Mouse (Mus musculus): ENCODE data around the gene Olfr764-ps1. TPM values are rescaled to one million over a fixed set of nuclear protein-coding genes. Genes with fewer than 3 reads are reported as not detected.
A peak's percentile ranks its signal among the peaks of the same experiment; 100 is the strongest.
"Not testable (repeated sequence)": the region's sequence is repeated elsewhere in the genome, so short reads cannot be mapped to it uniquely, and the experiment has no call there.

Olfr764-ps1 gene
- not detected for total RNA-seq (2021)
- long read RNA-seq, experiment 1: 0 reads
- long read RNA-seq, experiment 2: 0 reads

DNA sequence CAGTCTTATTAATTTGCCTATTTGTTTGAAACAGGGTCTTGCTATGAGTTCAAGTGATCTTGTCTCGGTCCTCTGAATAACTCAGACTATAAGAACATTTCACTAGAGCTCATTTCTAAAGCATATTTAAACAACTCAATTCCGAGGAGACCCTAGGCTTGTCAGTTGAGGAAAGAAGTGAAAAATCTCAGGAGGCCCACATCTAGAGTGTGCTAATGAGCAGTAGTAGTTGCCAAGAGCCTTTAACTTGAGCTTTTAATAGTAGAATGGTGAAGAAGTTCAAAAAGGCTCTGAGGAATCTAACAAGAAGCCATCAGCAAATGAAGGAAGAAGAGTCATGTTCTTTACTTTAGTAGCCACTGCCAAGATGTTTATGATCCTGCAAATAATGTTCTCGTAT is at the start of gene Olfr764-ps1:
Gene Olfr764-ps1 (minus strand): TSS at position 101 of the 400 bp plus-strand sequence.
- intact Hi-C loops (cut with DNase I): no loop called here
- no peak for DNase-seq (ENCODE audit: low spot score in 2 of 2)

GRCm38 (mm10) chr10:129082810-129083209 is 43.1 kb upstream of the Olfr764-ps1 start, which contains the start of gene Olfr767:
TSS of gene Olfr767 (minus strand) at chr10:129082910.
- DNase-seq (ENCODE audit: low spot score in 2 of 2); intact Hi-C loops (cut with DNase I): not testable (repeated sequence)

- intact Hi-C loops (cut with DNase I): no loop called here
- DNase-seq (ENCODE audit: low spot score in 2 of 2): no peak
Measured at GRCm38 (mm10) chr10:129068877-129069276, 29.2 kb upstream of the Olfr764-ps1 start, which contains the start of gene Olfr766-ps1. TSS of gene Olfr766-ps1 (minus strand) at chr10:129068977.

DNA sequence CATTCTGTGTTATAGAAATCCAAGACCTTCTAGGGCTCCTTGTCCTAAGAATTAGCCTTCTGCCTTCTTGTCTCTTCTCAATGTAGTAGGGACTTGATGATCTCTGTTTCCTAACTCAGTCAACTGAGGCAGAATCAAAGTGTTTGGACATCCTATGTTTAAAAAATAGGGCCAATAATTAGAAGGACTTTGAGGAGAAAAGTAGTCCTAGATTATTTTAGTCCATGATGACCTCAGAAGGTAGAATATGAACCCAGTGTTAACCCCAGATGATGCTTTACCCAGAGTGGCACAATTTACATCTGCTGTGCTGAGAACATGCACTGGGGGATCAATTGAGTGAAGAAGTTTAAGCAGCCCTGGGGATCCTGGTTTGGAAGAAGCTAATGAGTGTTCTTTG is 10.2 kb upstream of the Olfr764-ps1 start, which contains the start of gene Olfr765:
Gene Olfr765 (minus strand): TSS at position 101 of the 400 bp plus-strand sequence.
- DNase-seq (ENCODE audit: low spot score in 2 of 2); intact Hi-C loops (cut with DNase I): not testable (repeated sequence)

DNA sequence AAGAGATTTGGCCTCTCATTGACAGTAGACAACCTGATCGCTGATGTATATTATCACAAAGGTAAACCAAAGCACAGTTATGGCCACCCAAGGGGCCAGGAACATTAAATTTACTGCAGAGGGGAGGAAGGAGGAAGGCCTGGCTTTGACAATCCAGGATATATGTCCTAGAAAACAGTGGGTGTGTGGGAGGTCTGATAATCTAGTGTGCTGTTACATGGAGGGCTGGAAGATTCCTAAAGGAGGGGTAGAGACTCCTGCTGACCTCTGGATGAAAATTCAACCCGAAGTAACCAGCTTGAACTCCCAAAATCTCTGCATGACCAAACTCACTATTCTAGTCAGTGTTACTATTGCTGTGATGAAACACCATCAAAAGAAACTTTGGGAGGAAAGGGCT is 11.4 kb downstream of the Olfr764-ps1 start:
- intact Hi-C loops (cut with DNase I): no loop called here
- no peak for DNase-seq (ENCODE audit: low spot score in 2 of 2)

DNA sequence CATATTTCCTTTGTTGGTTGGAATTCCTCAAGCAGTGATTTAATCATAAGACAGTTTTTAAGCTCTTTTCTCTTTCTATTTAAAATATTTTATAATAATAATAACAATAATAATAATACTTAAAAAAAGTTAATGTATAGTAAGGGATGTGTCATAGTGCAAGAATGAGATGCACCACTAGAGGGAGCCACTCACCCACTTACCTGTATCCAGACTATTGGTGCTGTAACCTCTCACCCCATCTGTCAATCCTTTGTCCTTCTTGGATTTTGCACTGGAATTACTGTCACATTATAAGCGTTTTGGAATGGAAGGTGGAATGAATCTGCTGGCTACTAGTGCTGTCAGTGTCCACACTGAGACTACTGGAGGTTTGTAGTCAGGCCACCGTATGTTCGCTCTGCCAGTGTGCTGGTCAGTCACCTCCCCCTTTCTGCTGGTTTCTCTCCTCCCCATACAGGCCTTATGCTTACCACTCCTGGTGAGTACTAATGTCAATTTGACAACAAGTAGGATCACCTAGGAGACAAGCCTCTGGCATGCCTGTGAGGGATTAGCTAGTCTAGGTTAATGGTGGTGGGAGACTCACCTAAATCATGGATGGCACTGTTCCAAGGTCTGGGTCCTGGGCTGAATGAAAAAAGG is 13.6 kb downstream of the Olfr764-ps1 start:
- DNase-seq (ENCODE audit: low spot score in 2 of 2): peak; percentile 17 to 63
- intact Hi-C loops (cut with DNase I): loop anchor here (2.0 kb wide), 1 partner anchor 1067 kb away; no protein-coding TSS in a partner anchor

GRCm38 (mm10) chr10:129023319-129023718 is 16.4 kb downstream of the Olfr764-ps1 start:
- intact Hi-C loops (cut with DNase I): no loop called here
- no peak for DNase-seq (ENCODE audit: low spot score in 2 of 2)

DNA sequence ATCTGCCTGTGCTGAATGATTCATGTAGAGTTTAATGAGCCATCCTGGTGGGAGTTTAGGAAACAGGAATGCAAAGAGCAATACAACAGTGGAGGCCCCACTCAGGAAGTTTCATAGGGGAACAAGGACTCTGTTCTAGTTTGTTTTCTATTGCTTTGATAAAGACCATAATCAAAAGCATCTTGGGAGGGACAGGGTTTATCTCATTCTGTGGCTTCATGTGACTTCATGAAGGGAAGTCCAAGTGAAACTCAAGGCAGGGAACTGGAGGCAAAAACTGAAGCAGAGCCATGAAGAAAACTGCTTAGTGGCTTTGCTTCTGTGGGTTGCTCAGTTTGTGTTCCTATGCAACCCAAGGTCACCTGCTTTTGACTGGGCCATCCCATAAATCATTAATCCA is 25.2 kb downstream of the Olfr764-ps1 start:
- intact Hi-C loops (cut with DNase I): no loop called here
- DNase-seq (ENCODE audit: low spot score in 2 of 2): no peak

DNA sequence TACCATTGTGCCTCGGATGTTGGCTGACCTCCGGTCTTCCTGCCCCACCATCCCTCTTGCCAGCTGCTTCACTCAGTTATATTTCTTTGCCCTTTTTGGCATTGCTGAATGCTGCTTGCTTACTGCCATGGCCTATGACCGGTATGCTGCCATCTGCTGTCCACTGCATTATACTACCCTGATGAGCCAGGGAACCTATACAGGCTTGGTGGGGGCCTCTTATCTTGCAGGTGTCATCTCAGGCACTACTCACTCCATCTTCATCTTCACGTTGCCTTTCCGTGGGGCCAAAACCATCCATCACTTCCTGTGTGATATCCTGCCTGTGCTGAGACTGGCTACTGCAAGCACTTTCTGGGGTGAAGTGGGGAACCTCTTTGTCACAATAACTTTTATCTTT is 28.2 kb downstream of the Olfr764-ps1 start:
- intact Hi-C loops (cut with DNase I); DNase-seq (ENCODE audit: low spot score in 2 of 2): not testable (repeated sequence)

DNA sequence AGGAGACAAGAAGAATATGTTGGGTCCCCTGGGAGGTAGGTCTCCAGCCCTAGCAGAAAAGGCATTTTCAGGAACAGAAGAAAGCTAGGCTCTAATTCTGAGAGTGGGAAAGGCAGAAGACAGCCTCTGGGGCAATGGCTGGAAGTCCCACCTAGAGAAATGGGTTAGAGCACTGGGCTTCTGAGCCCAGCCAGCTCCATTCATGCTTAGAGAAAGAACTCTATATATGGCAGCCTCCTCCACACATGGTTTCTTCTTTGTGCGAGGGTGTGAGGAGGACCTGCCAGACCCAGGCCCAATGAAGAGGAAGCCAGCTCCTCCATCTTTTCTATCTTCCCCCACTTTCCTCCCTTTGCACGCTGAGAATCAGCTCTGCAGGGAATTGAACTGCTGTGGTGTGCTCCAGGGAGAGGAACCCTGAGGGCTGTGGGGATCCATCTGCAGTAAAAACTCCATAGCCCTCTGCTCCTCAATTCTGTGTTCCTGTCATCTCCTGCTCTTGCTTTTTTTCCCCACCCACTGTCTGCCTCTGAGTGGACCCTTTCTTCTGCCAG is 29.3 kb downstream of the Olfr764-ps1 start, which contains the start of gene Olfr763:
Gene Olfr763 (plus strand): TSS at position 504 of the 554 bp plus-strand sequence.
- no peak for DNase-seq (ENCODE audit: low spot score in 2 of 2)
- intact Hi-C loops (cut with DNase I): no loop called here

GRCm38 (mm10) chr10:129004032-129004920 is 35.4 kb downstream of the Olfr764-ps1 start:
- intact Hi-C loops (cut with DNase I): no loop called here
- DNase-seq (ENCODE audit: low spot score in 2 of 2): no peak

- intact Hi-C loops (cut with DNase I): no loop called here
- DNase-seq (ENCODE audit: low spot score in 2 of 2): no peak
Measured at GRCm38 (mm10) chr10:128996523-128997040, 43.1 kb downstream of the Olfr764-ps1 start.

GRCm38 (mm10) chr10:128995796-128996195 is 43.9 kb downstream of the Olfr764-ps1 start:
- intact Hi-C loops (cut with DNase I): no loop called here
- DNase-seq (ENCODE audit: low spot score in 2 of 2): no peak

GRCm38 (mm10) chr10:128990994-128991393 is 48.7 kb downstream of the Olfr764-ps1 start:
- intact Hi-C loops (cut with DNase I): no loop called here
- no peak for DNase-seq (ENCODE audit: low spot score in 2 of 2)

GRCm38 (mm10) chr10:128990129-128990850 is 49.4 kb downstream of the Olfr764-ps1 start:
- intact Hi-C loops (cut with DNase I); DNase-seq (ENCODE audit: low spot score in 2 of 2): not testable (repeated sequence)

GRCm38 (mm10) chr10:128989131-128989530 is 50.6 kb downstream of the Olfr764-ps1 start, which contains the start of gene Olfr9:
TSS of gene Olfr9 (plus strand) at chr10:128989431.
- intact Hi-C loops (cut with DNase I); DNase-seq (ENCODE audit: low spot score in 2 of 2): not testable (repeated sequence)
